Mouse (Mus musculus): Measurements from ENCODE around the gene Kif6.

GRCm38 (mm10) chr17:49927611-49928010 lies 312.7 kb downstream of the Kif6 start:
- TF ChIP-seq CTCF (IDR thresholded peaks at IDR 0.05; ENCODE audit: low read depth) (no peak), EP300 (IDR thresholded peaks at IDR 0.05; ENCODE audit: low read depth) (no peak)
